Mouse (Mus musculus) intestine, embryonic 16.5 days (tissue): ENCODE measurements at regions not wholly inside any gene's neighbourhood (a gene's known extent, or its start where the extent isn't known, plus 50 kb on each side); places are given as distances from the start of the nearest gene placed in this dataset.

Experiments used
- ATAC-seq: fragments of 200-750 bp; cut with Nextera tagmentation; 2 replicates; pipeline ENCODE4 v1.8.0; 2017; ENCODE audit warnings: moderate TSS enrichment, moderate library complexity
- H3K27ac ChIP-seq: fragments of 300-500 bp; sonication (generic); 2 replicates; pipeline ENCODE4 v1.5.1; 2014; ENCODE audit warnings: mild to moderate bottlenecking, low read length
- H3K27me3 ChIP-seq: fragments of 300-500 bp; sonication (generic); replicated peaks from 2 replicates; pipeline ENCODE4 v1.6.1; 2014; ENCODE audit warnings: low read length, control low read depth, mixed read lengths; ENCODE audit not compliant: control insufficient read depth, insufficient read depth
- H3K36me3 ChIP-seq: fragments of 300-500 bp; sonication (generic); 2 replicates; pipeline ENCODE4 v1.6.1; 2014; ENCODE audit warnings: low read length, control low read depth; ENCODE audit not compliant: control insufficient read depth, insufficient read depth
- H3K4me1 ChIP-seq: fragments of 300-500 bp; sonication (generic); 2 replicates; pipeline ENCODE4 v1.6.1; 2014; ENCODE audit warnings: low read length, control low read depth, mixed read lengths; ENCODE audit not compliant: control insufficient read depth, insufficient read depth
- H3K4me2 ChIP-seq: fragments of 300-500 bp; sonication (generic); 2 replicates; pipeline ENCODE4 v1.6.1; 2014; ENCODE audit warnings: low read depth, low read length, control low read depth
- H3K4me3 ChIP-seq: fragments of 300-500 bp; sonication (generic); 2 replicates; pipeline ENCODE4 v1.5.1; 2014; ENCODE audit warnings: mild to moderate bottlenecking, low read length
- H3K9ac ChIP-seq: fragments of 300-500 bp; sonication (generic); 2 replicates; pipeline ENCODE4 v1.6.1; 2014; ENCODE audit warnings: low read depth, low read length
- H3K9me3 ChIP-seq: fragments of 300-500 bp; sonication (generic); 2 replicates; pipeline ENCODE4 v1.6.1; 2016; ENCODE audit warnings: low read length, control low read depth; ENCODE audit not compliant: control insufficient read depth
- WGBS: fragments of 180-500 bp; shearing (Covaris S2); extraction: QIAGEN DNeasy Blood & Tissue Kit; methylation state at CpG from one replicate; pipeline ENCODE4 v1.1.7; 2014; 5-methylcytosine and 5-hydroxymethylcytosine counted together

DNA sequence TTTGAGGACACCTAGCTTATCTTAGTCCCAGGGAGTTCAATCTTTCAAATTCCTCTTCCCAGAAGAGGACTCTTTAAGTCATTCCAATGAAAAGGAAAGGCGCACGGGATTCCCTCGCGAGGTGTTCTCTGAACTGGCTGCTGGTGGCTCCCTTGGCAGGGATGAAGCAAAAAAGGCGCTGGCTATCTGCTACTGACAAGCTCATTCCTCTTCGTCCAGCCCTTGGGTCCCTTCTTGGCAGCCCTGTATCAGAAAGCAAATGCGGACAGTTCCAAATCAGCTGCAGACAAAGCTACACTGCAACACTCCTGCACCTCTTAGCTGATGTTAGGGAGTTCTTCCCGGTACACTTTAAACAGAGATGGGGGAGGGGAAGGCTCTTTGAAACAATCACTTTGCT, 155.4 kb downstream of the Ifng start:
- H3K36me3 ChIP-seq, result no peaks in the 10 kb centered on the region
- H3K27me3 ChIP-seq, result no peaks in the 10 kb centered on the region
- H3K4me3 ChIP-seq, result no peak overlapping the region
- H3K27ac ChIP-seq, result no peak overlapping the region
- no peak for ATAC-seq
- no peak overlapping the region for H3K9ac ChIP-seq
- no peaks in the 10 kb centered on the region for H3K9me3 ChIP-seq
- H3K4me1 ChIP-seq, result no peaks in the 10 kb centered on the region
- no peak overlapping the region for H3K4me2 ChIP-seq
- 46% methylated on average over 8 of the region's 8 CpGs for WGBS

DNA sequence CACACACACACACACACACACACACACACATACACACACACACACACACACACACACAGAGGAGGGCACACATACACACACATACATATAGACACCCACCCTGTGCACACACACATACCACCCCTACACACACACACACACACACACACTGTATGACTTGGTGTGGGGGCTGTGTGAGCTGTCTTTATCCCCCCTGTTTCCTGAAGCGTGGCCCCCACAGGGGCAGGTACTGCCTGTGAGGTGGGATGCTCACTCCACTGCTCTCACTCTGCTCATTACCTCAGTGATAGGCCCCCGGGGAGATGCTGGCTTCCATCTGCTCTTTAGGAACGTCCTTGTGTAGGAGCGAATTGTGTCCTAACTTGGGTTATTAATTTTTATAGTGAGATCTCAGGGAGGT, 157.7 kb downstream of the Ifng start:
- Histone ChIP-seq H3K27me3 (no peaks in the 10 kb centered on the region), H3K9me3 (no peaks in the 10 kb centered on the region), H3K4me2 (no peak overlapping the region), H3K4me1 (no peaks in the 10 kb centered on the region), H3K36me3 (no peaks in the 10 kb centered on the region), H3K9ac (no peak overlapping the region), H3K27ac (no peak overlapping the region), H3K4me3 (no peak overlapping the region)
- 90% methylated on average over 4 of the region's 4 CpGs for WGBS
- ATAC-seq, result no peak

DNA sequence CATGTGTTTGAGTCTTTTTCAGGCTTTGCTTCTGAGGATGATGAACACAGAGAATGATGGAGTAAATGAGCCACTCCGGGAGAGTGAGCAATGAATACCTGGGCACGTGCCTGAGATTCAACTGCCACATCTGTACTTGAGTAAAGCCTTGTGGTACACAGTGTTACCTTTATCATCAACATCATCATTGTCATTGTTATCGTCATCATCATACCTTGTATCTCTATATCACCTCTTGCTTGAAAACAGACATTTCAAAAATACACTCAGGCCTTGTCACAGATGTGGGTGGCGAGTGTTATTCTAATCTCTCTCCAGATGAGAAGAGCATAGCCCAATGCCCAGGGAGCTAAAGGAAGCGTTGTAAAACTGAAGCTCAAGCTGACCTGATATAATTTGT, 158.4 kb downstream of the Ifng start:
- no peaks in the 10 kb centered on the region for H3K27me3 ChIP-seq
- H3K4me2 ChIP-seq, result no peak overlapping the region
- no peak overlapping the region for H3K9ac ChIP-seq
- 0 out of 2 replicates have a peak, but pooled peaks cover 4% of the 10 kb centered on the region for H3K9me3 ChIP-seq
- 87% methylated on average over 5 of the region's 5 CpGs for WGBS
- no peaks in the 10 kb centered on the region for H3K4me1 ChIP-seq
- H3K36me3 ChIP-seq, result no peaks in the 10 kb centered on the region
- H3K4me3 ChIP-seq, result no peak overlapping the region
- no peak for ATAC-seq
- H3K27ac ChIP-seq, result no peak overlapping the region

DNA sequence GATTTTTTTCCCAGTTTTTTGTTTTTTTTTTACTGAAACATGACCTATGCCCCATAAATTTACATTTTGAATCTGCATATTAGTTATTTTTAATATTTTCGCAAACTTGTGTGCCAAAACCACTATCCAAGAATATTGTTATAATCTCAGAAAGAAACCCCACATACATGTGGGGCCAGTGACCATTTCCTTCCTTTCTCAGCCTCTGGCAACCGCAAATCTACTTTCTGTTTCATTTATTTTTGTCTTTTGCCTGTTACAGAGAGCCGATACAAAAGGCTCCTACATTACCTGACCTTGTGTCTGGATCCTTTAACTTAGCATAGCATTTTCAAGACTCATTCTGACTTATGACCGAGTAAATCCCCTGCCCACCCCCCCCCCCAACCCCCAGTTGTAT, 158.8 kb downstream of the Ifng start:
- no peak for ATAC-seq
- Histone ChIP-seq H3K27me3 (no peaks in the 10 kb centered on the region), H3K4me2 (no peak overlapping the region), H3K4me3 (no peak overlapping the region), H3K9me3 (0 out of 2 replicates have a peak, but pooled peaks cover 4% of the 10 kb centered on the region), H3K36me3 (no peaks in the 10 kb centered on the region), H3K27ac (no peak overlapping the region), H3K4me1 (no peaks in the 10 kb centered on the region), H3K9ac (no peak overlapping the region)
- 89% methylated on average over 4 of the region's 4 CpGs for WGBS

DNA sequence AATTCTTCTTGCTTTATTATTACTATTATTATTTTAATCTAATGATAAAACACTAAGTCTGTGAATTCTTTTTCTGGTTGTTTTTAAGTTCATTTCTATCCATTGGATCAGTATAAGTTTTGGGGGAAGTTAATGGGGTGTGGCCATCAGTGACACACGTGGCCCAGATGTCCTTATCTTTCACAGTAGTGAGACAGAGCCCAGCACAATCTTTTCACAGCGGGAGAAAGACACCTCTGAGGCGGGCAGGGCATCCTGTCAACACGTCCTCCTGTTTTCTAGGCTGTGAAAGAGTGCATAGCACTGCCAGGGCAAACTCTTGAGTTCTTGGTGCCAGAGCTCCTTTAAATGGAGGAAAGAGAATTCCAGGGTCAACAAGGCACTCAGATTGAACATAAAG, 162.1 kb downstream of the Ifng start:
- no peaks in the 10 kb centered on the region for H3K4me1 ChIP-seq
- H3K27me3 ChIP-seq, result no peaks in the 10 kb centered on the region
- no peak overlapping the region for H3K27ac ChIP-seq
- H3K4me3 ChIP-seq, result no peak overlapping the region
- 0 out of 2 replicates have a peak, but pooled peaks cover 4% of the 10 kb centered on the region for H3K9me3 ChIP-seq
- no peak for ATAC-seq
- no peak overlapping the region for H3K4me2 ChIP-seq
- H3K36me3 ChIP-seq, result no peaks in the 10 kb centered on the region
- H3K9ac ChIP-seq, result no peak overlapping the region
- 60% methylated on average over 4 of the region's 4 CpGs for WGBS

DNA sequence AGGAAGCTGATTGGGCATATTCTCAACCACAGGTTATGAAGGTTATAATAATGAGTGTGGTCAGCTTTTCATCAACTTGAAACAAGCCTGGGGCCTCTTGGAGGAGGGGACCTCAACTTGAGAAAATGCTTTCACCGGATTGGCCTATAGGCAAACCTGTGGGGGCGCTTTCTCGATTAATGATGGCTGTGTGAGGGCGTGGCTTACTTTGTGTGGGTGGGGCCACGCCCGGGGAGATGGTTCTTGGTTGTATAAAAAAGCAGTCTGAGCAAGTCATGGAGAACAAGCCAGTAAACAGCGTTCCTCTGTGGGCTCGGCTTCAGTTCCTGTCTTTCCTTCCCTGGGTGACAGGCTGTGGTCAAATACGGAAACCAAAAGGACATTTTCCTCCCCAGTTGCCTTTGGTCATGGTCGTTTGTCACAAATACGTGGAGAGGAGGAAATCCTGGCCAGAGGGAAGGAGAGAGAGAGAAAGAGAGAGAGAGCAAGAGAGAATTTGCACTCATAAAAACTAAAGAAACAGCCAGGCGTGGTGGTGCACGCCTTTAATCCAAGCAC, 163.1 kb downstream of the Ifng start:
- Histone ChIP-seq H3K27ac (no peak overlapping the region), H3K9me3 (0 out of 2 replicates have a peak, but pooled peaks cover 4% of the 10 kb centered on the region), H3K27me3 (no peaks in the 10 kb centered on the region), H3K4me3 (no peak overlapping the region), H3K4me2 (no peak overlapping the region), H3K4me1 (no peaks in the 10 kb centered on the region), H3K36me3 (no peaks in the 10 kb centered on the region), H3K9ac (no peak overlapping the region)
- 83% methylated on average over 13 of the region's 13 CpGs for WGBS
- no peak for ATAC-seq

DNA sequence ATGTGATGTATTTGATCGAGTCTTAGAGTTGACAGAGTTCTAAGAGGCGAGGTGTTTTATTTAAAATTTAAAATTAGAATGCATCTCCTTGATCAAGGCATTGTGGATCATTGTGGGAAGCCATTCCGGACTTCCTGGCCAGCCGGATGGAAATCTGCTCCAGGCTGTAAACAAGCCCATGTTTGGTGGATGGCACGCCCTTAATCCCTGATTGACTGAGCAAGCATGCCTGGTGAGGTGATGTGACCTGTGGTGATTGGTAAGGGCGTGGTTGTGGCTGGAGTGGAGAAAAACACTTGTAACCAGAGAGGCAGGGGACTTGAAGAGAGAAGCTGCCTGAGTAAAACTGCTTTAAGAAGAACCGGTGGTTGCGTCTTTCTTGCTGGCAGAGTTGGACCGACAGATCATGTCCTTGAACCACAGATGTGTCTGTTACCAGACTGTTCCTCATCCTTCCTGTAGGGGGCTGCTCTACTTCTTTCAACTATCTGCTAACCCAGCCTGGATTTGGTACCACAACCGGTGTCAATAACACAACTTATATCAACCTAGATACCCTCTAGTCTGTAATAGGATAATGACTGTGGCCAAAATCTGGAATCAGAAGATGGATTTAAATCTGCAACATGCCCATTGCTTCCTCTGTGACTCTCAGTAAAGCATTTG, 164.4 kb downstream of the Ifng start:
- no peaks in the 10 kb centered on the region for H3K27me3 ChIP-seq
- no peak overlapping the region for H3K27ac ChIP-seq
- 0 out of 2 replicates have a peak, but pooled peaks cover 4% of the 10 kb centered on the region for H3K9me3 ChIP-seq
- H3K9ac ChIP-seq, result no peak overlapping the region
- 89% methylated on average over 10 of the region's 10 CpGs for WGBS
- H3K4me3 ChIP-seq, result no peak overlapping the region
- H3K4me1 ChIP-seq, result no peaks in the 10 kb centered on the region
- H3K36me3 ChIP-seq, result no peaks in the 10 kb centered on the region
- no peak overlapping the region for H3K4me2 ChIP-seq
- ATAC-seq, result no peak

DNA sequence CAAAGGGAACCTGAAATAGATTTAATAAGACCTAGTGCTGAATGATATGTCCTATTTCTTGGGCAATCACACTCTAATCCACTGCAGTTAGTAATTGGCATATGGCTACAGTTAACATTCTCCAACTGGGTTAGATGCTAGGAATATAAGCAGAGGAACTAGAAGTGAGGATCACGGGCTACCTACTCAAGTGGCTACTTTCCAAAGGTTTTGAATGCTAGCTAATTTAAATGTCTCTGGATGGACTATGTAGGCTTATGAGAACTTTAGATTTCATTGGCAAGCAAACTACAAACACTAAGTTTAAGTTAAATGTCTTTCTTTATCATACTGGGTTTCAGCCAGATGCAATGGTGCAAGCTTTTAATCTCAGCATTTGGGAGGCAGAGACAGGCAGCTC, 166.6 kb downstream of the Ifng start:
- ATAC-seq, result no peak
- Histone ChIP-seq H3K4me3 (no peak overlapping the region), H3K4me2 (no peak overlapping the region), H3K36me3 (no peaks in the 10 kb centered on the region), H3K9me3 (0 out of 2 replicates have a peak, but pooled peaks cover 4% of the 10 kb centered on the region), H3K9ac (no peak overlapping the region), H3K27me3 (no peaks in the 10 kb centered on the region), H3K4me1 (no peaks in the 10 kb centered on the region), H3K27ac (no peak overlapping the region)
- WGBS, result 91% methylated on average over 1 of the region's 1 CpGs

DNA sequence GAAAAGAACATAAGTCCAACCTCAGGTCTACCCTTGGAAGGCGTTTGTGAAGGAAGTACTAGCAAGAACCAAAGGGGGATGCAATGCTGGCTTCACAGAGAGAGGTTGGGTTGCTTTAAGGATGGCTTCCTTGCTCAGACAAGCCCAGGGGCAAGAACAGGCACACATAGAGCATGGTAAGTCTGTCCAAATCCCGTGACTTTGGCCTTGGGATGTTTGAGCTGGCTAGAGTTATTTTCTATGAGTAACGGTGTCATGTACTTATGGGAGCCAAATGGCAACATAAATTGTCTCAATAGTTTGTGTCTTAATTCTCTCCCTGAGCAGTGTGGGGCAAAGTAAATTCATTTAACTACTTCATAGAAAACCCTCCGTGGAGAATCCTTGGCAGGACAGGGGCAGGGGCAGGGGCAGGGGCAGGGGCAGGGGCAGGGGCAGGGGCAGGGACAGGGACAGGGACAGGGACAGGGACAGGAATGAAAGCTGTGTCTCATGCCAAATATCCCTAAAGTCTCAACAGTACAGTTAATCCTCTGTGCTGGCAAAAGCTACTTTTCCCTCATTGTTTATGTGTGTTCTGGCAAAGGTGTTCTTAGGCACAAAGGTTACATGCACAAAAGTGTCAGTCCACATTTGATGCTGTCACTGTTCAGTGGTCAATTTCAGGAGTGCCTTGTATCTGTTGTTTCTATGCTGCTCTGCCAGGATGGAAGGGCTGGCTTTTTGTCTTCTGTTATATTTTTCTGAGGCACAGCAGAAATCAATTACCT, 167.7 kb downstream of the Ifng start:
- Histone ChIP-seq H3K4me1 (no peaks in the 10 kb centered on the region), H3K36me3 (no peaks in the 10 kb centered on the region), H3K4me3 (no peak overlapping the region), H3K9ac (no peak overlapping the region), H3K9me3 (0 out of 2 replicates have a peak, but pooled peaks cover 4% of the 10 kb centered on the region), H3K27me3 (no peaks in the 10 kb centered on the region), H3K27ac (no peak overlapping the region), H3K4me2 (no peak overlapping the region)
- ATAC-seq, result no peak
- whole genome bisulfite sequencing, result 58% methylated on average over 4 of the region's 4 CpGs
